Mouse (Mus musculus): Measurements from ENCODE around the gene Ptprn2. TPM values are rescaled to one million over a fixed set of nuclear protein-coding genes. Genes with fewer than 3 reads are reported as not detected.
A peak's percentile ranks its signal among the peaks of the same experiment; 100 is the strongest.

Ptprn2 gene
- polyA plus RNA-seq, 1 experiment, result 0.21 TPM

GRCm38 (mm10) chr12:116594866-116595610, 109.5 kb downstream of the Ptprn2 start:
- no peak for DNase-seq (ENCODE audit: low spot score)

GRCm38 (mm10) chr12:116595727-116596126, 110.2 kb downstream of the Ptprn2 start:
- DNase-seq (ENCODE audit: low spot score), result no peak

GRCm38 (mm10) chr12:116596993-116597392, 111.5 kb downstream of the Ptprn2 start:
- DNase-seq (ENCODE audit: low spot score), result no peak

GRCm38 (mm10) chr12:116597670-116598069, 112.2 kb downstream of the Ptprn2 start:
- DNase-seq (ENCODE audit: low spot score), result no peak

GRCm38 (mm10) chr12:116598123-116599005, 112.8 kb downstream of the Ptprn2 start:
- no peak for DNase-seq (ENCODE audit: low spot score)

GRCm38 (mm10) chr12:116599537-116599936, 114.0 kb downstream of the Ptprn2 start:
- DNase-seq (ENCODE audit: low spot score), result no peak

GRCm38 (mm10) chr12:116600054-116600453, 114.5 kb downstream of the Ptprn2 start:
- no peak for DNase-seq (ENCODE audit: low spot score)

GRCm38 (mm10) chr12:116601395-116601794, 115.9 kb downstream of the Ptprn2 start:
- DNase-seq (ENCODE audit: low spot score), result no peak

GRCm38 (mm10) chr12:116601921-116602320, 116.4 kb downstream of the Ptprn2 start:
- no peak for DNase-seq (ENCODE audit: low spot score)

- no peak for DNase-seq (ENCODE audit: low spot score)
Observed at GRCm38 (mm10) chr12:116608598-116608997, 123.1 kb downstream of the Ptprn2 start.

- peak; percentile 32 for DNase-seq (ENCODE audit: low spot score)
Observed at GRCm38 (mm10) chr12:116619868-116620267, 134.3 kb downstream of the Ptprn2 start.

- no peak for DNase-seq (ENCODE audit: low spot score)
Observed at GRCm38 (mm10) chr12:116620299-116620698, 134.8 kb downstream of the Ptprn2 start.

GRCm38 (mm10) chr12:116621325-116622040, 136.0 kb downstream of the Ptprn2 start:
- no peak for DNase-seq (ENCODE audit: low spot score)

GRCm38 (mm10) chr12:116622665-116623387, 137.3 kb downstream of the Ptprn2 start:
- DNase-seq (ENCODE audit: low spot score), result no peak

- no peak for DNase-seq (ENCODE audit: low spot score)
Observed at GRCm38 (mm10) chr12:116625391-116626281, 140.1 kb downstream of the Ptprn2 start.

GRCm38 (mm10) chr12:116628992-116629391, 143.5 kb downstream of the Ptprn2 start:
- DNase-seq (ENCODE audit: low spot score), result no peak

GRCm38 (mm10) chr12:116637498-116637897, 152.0 kb downstream of the Ptprn2 start:
- DNase-seq (ENCODE audit: low spot score), result no peak

GRCm38 (mm10) chr12:116640871-116641270, 155.4 kb downstream of the Ptprn2 start:
- no peak for DNase-seq (ENCODE audit: low spot score)

- no peak for DNase-seq (ENCODE audit: low spot score)
Observed at GRCm38 (mm10) chr12:116641339-116642190, 156.0 kb downstream of the Ptprn2 start.

- no peak for DNase-seq (ENCODE audit: low spot score)
Observed at GRCm38 (mm10) chr12:116642191-116642549, 156.7 kb downstream of the Ptprn2 start.

All from urinary bladder, adult 2 months (tissue).